Mouse (Mus musculus) thymus, postnatal 36 days (tissue): ENCODE measurements at regions not wholly inside any gene's neighbourhood (a gene's known extent, or its start where the extent isn't known, plus 50 kb on each side); places are given as distances from the start of the nearest gene placed in this dataset.

Experiments used
- DNase-seq, 2 experiments: peaks; one replicate each; pipeline ENCODE4 v3.0.0; 2022; ENCODE audit warnings: mixed read lengths in 2 of 2

- no peak for DNase-seq
These were observed 114.3 kb upstream of the Ercc6l2 start for GRCm38 (mm10) chr13:63700747-63701146.

- DNase-seq: no peak
These were observed 113.6 kb upstream of the Ercc6l2 start for GRCm38 (mm10) chr13:63701199-63702175.

- DNase-seq: no peak
These were observed 106.5 kb upstream of the Ercc6l2 start for GRCm38 (mm10) chr13:63708567-63708966.

GRCm38 (mm10) chr13:63713137-63713536, 101.9 kb upstream of the Ercc6l2 start:
- DNase-seq: no peak

GRCm38 (mm10) chr13:63716498-63716897, 98.5 kb upstream of the Ercc6l2 start:
- DNase-seq: no peak

GRCm38 (mm10) chr13:63717249-63717648, 97.8 kb upstream of the Ercc6l2 start:
- no peak for DNase-seq

- DNase-seq: no peak
These were observed 96.3 kb upstream of the Ercc6l2 start for GRCm38 (mm10) chr13:63718782-63719181.

GRCm38 (mm10) chr13:63719351-63720207, 95.5 kb upstream of the Ercc6l2 start:
- no peak for DNase-seq

GRCm38 (mm10) chr13:63720610-63721009, 94.4 kb upstream of the Ercc6l2 start:
- DNase-seq: no peak

GRCm38 (mm10) chr13:63721011-63721625, 93.9 kb upstream of the Ercc6l2 start:
- no peak for DNase-seq

GRCm38 (mm10) chr13:63724293-63724692, 90.7 kb upstream of the Ercc6l2 start:
- DNase-seq: no peak

GRCm38 (mm10) chr13:63724843-63725582, 90.0 kb upstream of the Ercc6l2 start:
- no peak for DNase-seq

- DNase-seq: no peak
These were observed 89.0 kb upstream of the Ercc6l2 start for GRCm38 (mm10) chr13:63726035-63726434.

GRCm38 (mm10) chr13:63726509-63726908, 88.5 kb upstream of the Ercc6l2 start:
- DNase-seq: no peak

GRCm38 (mm10) chr13:63735739-63736138, 79.3 kb upstream of the Ercc6l2 start:
- DNase-seq: no peak

GRCm38 (mm10) chr13:63741879-63742278, 73.2 kb upstream of the Ercc6l2 start:
- no peak for DNase-seq

GRCm38 (mm10) chr13:63748788-63749187, 66.3 kb upstream of the Ercc6l2 start:
- DNase-seq: no peak

- no peak for DNase-seq
These were observed 65.0 kb upstream of the Ercc6l2 start for GRCm38 (mm10) chr13:63749997-63750396.

GRCm38 (mm10) chr13:63751196-63751595, 63.8 kb upstream of the Ercc6l2 start:
- no peak for DNase-seq

GRCm38 (mm10) chr13:63757061-63757460, 58.0 kb upstream of the Ercc6l2 start:
- DNase-seq: no peak

GRCm38 (mm10) chr13:63761542-63761941, 53.5 kb upstream of the Ercc6l2 start:
- DNase-seq: no peak
